Mouse (Mus musculus): ENCODE results near the gene Ccr7. TPM values are rescaled to one million over a fixed set of nuclear protein-coding genes. Genes with fewer than 3 reads are reported as not detected.
A peak's percentile ranks its signal among the peaks of the same experiment; 100 is the strongest.

Ccr7 gene
- polyA plus RNA-seq, 1 experiment from 2014 or later = 1.6 TPM

GRCm38 (mm10) chr11:99177925-99178198, 23.0 kb upstream of the Ccr7 start:
- H3K4me3 ChIP-seq (ENCODE audit: low read depth, low read length) = no peak overlapping the region
- no peaks in the 10 kb centered on the region for H3K27me3 ChIP-seq (ENCODE audit: insufficient read depth, low read length)
- no peaks in the 10 kb centered on the region for H3K9me3 ChIP-seq (ENCODE audit: low read length)
- ATAC-seq (no peak), DNase-seq (no peak)
- no peak overlapping the region for H3K4me2 ChIP-seq (ENCODE audit: low read depth, low read length)
- TF ChIP-seq EP300 (IDR thresholded peaks at IDR 0.05; ENCODE audit: low read depth) = no peak
- no peak for TF ChIP-seq CTCF (IDR thresholded peaks at IDR 0.05; ENCODE audit: low read depth)
- 43% methylated on average over 2 of the region's 3 CpGs for WGBS (ENCODE audit: insufficient replicate concordance)
- no peaks in the 10 kb centered on the region for H3K36me3 ChIP-seq (replicated peaks; ENCODE audit: insufficient read depth, low read length)
- peaks cover 10% of the 10 kb centered on the region; the same call in 1 of the 2 replicates for H3K4me1 ChIP-seq (ENCODE audit: insufficient read depth)
- H3K27ac ChIP-seq (ENCODE audit: low read depth) = no peak overlapping the region
- no peak overlapping the region for H3K9ac ChIP-seq (replicated peaks)

GRCm38 (mm10) chr11:99177054-99177924, 22.4 kb upstream of the Ccr7 start:
- TF ChIP-seq CTCF (IDR thresholded peaks at IDR 0.05; ENCODE audit: low read depth) (no peak), EP300 (IDR thresholded peaks at IDR 0.05; ENCODE audit: low read depth) (no peak)

GRCm38 (mm10) chr11:99172002-99172401, 17.1 kb upstream of the Ccr7 start:
- no peak for DNase-seq
- ATAC-seq = no peak
- H3K4me2 ChIP-seq (ENCODE audit: low read depth, low read length) = no peak overlapping the region
- no peaks in the 10 kb centered on the region for H3K9me3 ChIP-seq (ENCODE audit: low read length)
- 83% methylated on average over 4 of the region's 4 CpGs for WGBS (ENCODE audit: insufficient replicate concordance)
- H3K36me3 ChIP-seq (replicated peaks; ENCODE audit: insufficient read depth, low read length) = no peaks in the 10 kb centered on the region
- H3K27ac ChIP-seq (ENCODE audit: low read depth) = no peak overlapping the region
- H3K4me3 ChIP-seq (ENCODE audit: low read depth, low read length) = no peak overlapping the region
- no peaks in the 10 kb centered on the region for H3K27me3 ChIP-seq (ENCODE audit: insufficient read depth, low read length)
- H3K4me1 ChIP-seq (ENCODE audit: insufficient read depth) = peaks cover 3% of the 10 kb centered on the region; the same call in 1 of the 2 replicates
- TF ChIP-seq CTCF (IDR thresholded peaks at IDR 0.05; ENCODE audit: low read depth) (0 out of 2 replicates have a peak, but pooled peaks have one; percentile 6), EP300 (IDR thresholded peaks at IDR 0.05; ENCODE audit: low read depth) (no peak)
- H3K9ac ChIP-seq (replicated peaks) = no peak overlapping the region

More at GRCm38 (mm10) chr11:99177054-99177924, 22.4 kb upstream of the Ccr7 start:
- Histone ChIP-seq H3K4me1 (ENCODE audit: insufficient read depth) (peaks cover 10% of the 10 kb centered on the region; the same call in 1 of the 2 replicates), H3K9me3 (ENCODE audit: low read length) (no peaks in the 10 kb centered on the region), H3K4me3 (ENCODE audit: low read depth, low read length) (no peak overlapping the region), H3K9ac (replicated peaks) (no peak overlapping the region), H3K27ac (ENCODE audit: low read depth) (0 out of 2 replicates have a peak overlapping the region, but pooled peaks have one; percentile 34), H3K27me3 (ENCODE audit: insufficient read depth, low read length) (no peaks in the 10 kb centered on the region), H3K36me3 (replicated peaks; ENCODE audit: insufficient read depth, low read length) (no peaks in the 10 kb centered on the region), H3K4me2 (ENCODE audit: low read depth, low read length) (no peak overlapping the region)
- no peak for DNase-seq
- ATAC-seq = peak; percentile 77
- WGBS (ENCODE audit: insufficient replicate concordance) = 46% methylated on average over 5 of the region's 5 CpGs

- Histone ChIP-seq H3K27ac (ENCODE audit: low read depth) (no peak overlapping the region), H3K27me3 (ENCODE audit: insufficient read depth, low read length) (no peaks in the 10 kb centered on the region), H3K9me3 (ENCODE audit: low read length) (no peaks in the 10 kb centered on the region), H3K4me2 (ENCODE audit: low read depth, low read length) (no peak overlapping the region), H3K4me3 (ENCODE audit: low read depth, low read length) (no peak overlapping the region), H3K36me3 (replicated peaks; ENCODE audit: insufficient read depth, low read length) (no peaks in the 10 kb centered on the region), H3K4me1 (ENCODE audit: insufficient read depth) (no peaks in the 10 kb centered on the region), H3K9ac (replicated peaks) (no peak overlapping the region)
- DNase-seq (no peak), ATAC-seq (no peak)
- WGBS (ENCODE audit: insufficient replicate concordance) = 61% methylated on average over 2 of the region's 2 CpGs
- TF ChIP-seq EP300 (IDR thresholded peaks at IDR 0.05; ENCODE audit: low read depth) = no peak
Measured at GRCm38 (mm10) chr11:99171442-99171841, 16.6 kb upstream of the Ccr7 start.

GRCm38 (mm10) chr11:99170547-99171267, 15.8 kb upstream of the Ccr7 start:
- Histone ChIP-seq H3K4me3 (ENCODE audit: low read depth, low read length) (no peak overlapping the region), H3K4me2 (ENCODE audit: low read depth, low read length) (no peak overlapping the region), H3K36me3 (replicated peaks; ENCODE audit: insufficient read depth, low read length) (no peaks in the 10 kb centered on the region), H3K9ac (replicated peaks) (no peak overlapping the region), H3K4me1 (ENCODE audit: insufficient read depth) (no peaks in the 10 kb centered on the region), H3K9me3 (ENCODE audit: low read length) (no peaks in the 10 kb centered on the region), H3K27ac (ENCODE audit: low read depth) (peak overlapping the region; percentile 34), H3K27me3 (ENCODE audit: insufficient read depth, low read length) (no peaks in the 10 kb centered on the region)
- no peak for ATAC-seq
- WGBS (ENCODE audit: insufficient replicate concordance) = 71% methylated on average over 12 of the region's 12 CpGs
- TF ChIP-seq CTCF (IDR thresholded peaks at IDR 0.05; ENCODE audit: low read depth) (no peak), EP300 (IDR thresholded peaks at IDR 0.05; ENCODE audit: low read depth) (no peak)
- DNase-seq = no peak

- TF ChIP-seq CTCF (IDR thresholded peaks at IDR 0.05; ENCODE audit: low read depth) = no peak
- no peak for TF ChIP-seq EP300 (IDR thresholded peaks at IDR 0.05; ENCODE audit: low read depth)
- Histone ChIP-seq H3K36me3 (replicated peaks; ENCODE audit: insufficient read depth, low read length) (no peaks in the 10 kb centered on the region), H3K27me3 (ENCODE audit: insufficient read depth, low read length) (no peaks in the 10 kb centered on the region), H3K4me3 (ENCODE audit: low read depth, low read length) (no peak overlapping the region), H3K9me3 (ENCODE audit: low read length) (no peaks in the 10 kb centered on the region), H3K4me2 (ENCODE audit: low read depth, low read length) (no peak overlapping the region), H3K4me1 (ENCODE audit: insufficient read depth) (no peaks in the 10 kb centered on the region), H3K9ac (replicated peaks) (no peak overlapping the region), H3K27ac (ENCODE audit: low read depth) (0 out of 2 replicates have a peak overlapping the region, but pooled peaks have one; percentile 34)
- WGBS (ENCODE audit: insufficient replicate concordance) = 82% methylated on average over 6 of the region's 6 CpGs
- ATAC-seq (no peak), DNase-seq (no peak)
Measured at GRCm38 (mm10) chr11:99170005-99170404, 15.1 kb upstream of the Ccr7 start.

Measured in liver, postnatal 0 days (tissue).